Mouse (Mus musculus) hindbrain, embryonic 16.5 days (tissue): ENCODE data around the gene Rtf1. TPM values are rescaled to one million over a fixed set of nuclear protein-coding genes. Genes with fewer than 3 reads are reported as not detected.

Source experiments
- ATAC-seq: fragments of 200-750 bp; cut with Nextera tagmentation; 2 replicates; pipeline ENCODE4 v1.8.0; 2017; ENCODE audit warnings: moderate TSS enrichment, moderate library complexity
- H3K27ac ChIP-seq: fragments of 300-500 bp; sonication (generic); 2 replicates; pipeline ENCODE4 v1.5.1; 2014; ENCODE audit warnings: low read depth, mild to moderate bottlenecking, control low read depth, low read length, moderate library complexity
- H3K27me3 ChIP-seq: fragments of 300-500 bp; sonication (generic); replicated peaks from 2 replicates; pipeline ENCODE4 v1.6.1; 2014; ENCODE audit warnings: low read length; ENCODE audit not compliant: control insufficient read depth, insufficient read depth
- H3K36me3 ChIP-seq: fragments of 300-500 bp; sonication (generic); 2 replicates; pipeline ENCODE4 v1.6.1; 2014; ENCODE audit warnings: mild to moderate bottlenecking, low read length, moderate library complexity, mixed read lengths; ENCODE audit not compliant: control insufficient read depth, insufficient read depth
- H3K4me1 ChIP-seq: fragments of 300-500 bp; sonication (generic); 2 replicates; pipeline ENCODE4 v1.6.1; 2014; ENCODE audit warnings: low read depth, low read length; ENCODE audit not compliant: control insufficient read depth, insufficient read depth
- H3K4me2 ChIP-seq: fragments of 300-500 bp; sonication (generic); 2 replicates; pipeline ENCODE4 v1.6.1; 2014; ENCODE audit warnings: mild to moderate bottlenecking, low read length, control low read depth, moderate library complexity
- H3K4me3 ChIP-seq: fragments of 300-500 bp; sonication (generic); 2 replicates; pipeline ENCODE4 v1.5.1; 2014; ENCODE audit warnings: mild to moderate bottlenecking, low read length, control low read depth, moderate library complexity
- H3K9ac ChIP-seq: fragments of 300-500 bp; sonication (generic); 2 replicates; pipeline ENCODE4 v1.6.1; 2014; ENCODE audit warnings: low read depth, mild to moderate bottlenecking, control low read depth, low read length, moderate library complexity
- H3K9me3 ChIP-seq: fragments of 300-500 bp; sonication (generic); 2 replicates; pipeline ENCODE4 v1.6.1; 2014; ENCODE audit warnings: mild to moderate bottlenecking, low read length, moderate library complexity; ENCODE audit not compliant: control insufficient read depth
- WGBS: fragments of 180-500 bp; shearing (Covaris S2); extraction: QIAGEN DNeasy Blood & Tissue Kit; methylation state at CpG from one replicate; pipeline ENCODE4 v1.1.7; 2014; 5-methylcytosine and 5-hydroxymethylcytosine counted together
- polyA plus RNA-seq: library from polyadenylated mRNA; unstranded; fragments of >200 nt; fragmentation: Nextera tagmentation; extraction: Ambion mirVana; gene quantifications from 2 replicates; pipeline ENCODE4 v1.2.1, GENCODE M21; 2015

The Rtf1 gene
- polyA plus RNA-seq, 1 experiment from 2014 or later = 45.1 TPM

DNA sequence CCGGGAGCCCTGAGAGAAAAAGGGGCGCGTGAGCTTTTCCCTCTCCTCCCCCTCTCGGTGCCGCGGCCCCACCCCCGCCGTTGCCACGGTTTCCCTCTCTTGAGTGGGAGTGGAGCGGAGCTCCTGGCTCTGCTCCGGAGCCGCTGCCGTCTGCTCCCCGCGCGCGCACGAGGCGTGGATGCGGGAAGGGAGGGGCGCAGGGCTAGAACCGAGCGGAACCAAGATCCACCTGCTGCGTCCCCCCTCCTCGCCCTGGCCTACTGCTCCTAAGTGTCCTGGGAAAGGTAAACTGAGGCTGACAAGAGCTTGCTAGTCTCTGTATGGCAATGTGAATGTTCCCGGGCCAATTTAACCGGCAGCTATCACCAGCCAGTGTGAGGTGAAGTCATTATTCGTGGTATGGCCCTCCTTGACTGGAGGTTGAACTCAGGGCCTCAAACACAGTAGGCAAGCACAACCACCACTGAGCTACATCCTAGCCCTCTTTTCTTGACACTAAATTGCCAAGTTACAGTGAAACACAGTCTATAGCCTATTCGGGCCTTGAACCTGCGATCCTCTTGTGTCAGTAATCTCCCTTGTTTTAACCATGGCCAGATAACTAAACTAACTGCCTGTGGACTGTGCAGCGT lies 68.4 kb downstream of the Rtf1 start:
- H3K36me3 ChIP-seq = no peaks in the 10 kb centered on the region
- ATAC-seq = no peak
- peaks cover 43% of the 10 kb centered on the region for H3K27me3 ChIP-seq
- 10% methylated on average over 22 of the region's 31 CpGs for WGBS
- H3K9me3 ChIP-seq = no peaks in the 10 kb centered on the region
- 0 out of 2 replicates have a peak overlapping the region, but pooled peaks have one; percentile 65 for H3K9ac ChIP-seq
- H3K27ac ChIP-seq = no peak overlapping the region
- peaks cover 25% of the 10 kb centered on the region for H3K4me1 ChIP-seq
- peak overlapping the region; percentile 96 for H3K4me2 ChIP-seq
- H3K4me3 ChIP-seq = peak overlapping the region; percentile 63

DNA sequence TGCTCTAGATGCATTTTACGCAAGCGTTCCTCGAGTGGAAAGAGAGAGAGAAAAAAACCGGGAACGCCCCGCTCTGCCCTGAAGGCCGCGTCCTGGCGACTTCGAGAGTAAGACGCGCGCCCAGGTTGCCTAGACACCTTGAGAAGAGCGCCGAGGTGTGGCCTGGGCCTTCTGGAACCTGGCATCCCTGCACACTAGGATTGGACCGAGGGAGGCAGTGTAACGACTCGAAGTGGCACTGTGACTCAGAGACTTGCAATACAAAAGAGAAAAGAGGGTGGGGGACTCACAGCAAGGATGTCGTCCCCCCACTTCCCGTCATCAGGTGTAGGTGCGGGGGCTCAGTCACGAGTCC lies 68.9 kb downstream of the Rtf1 start:
- Histone ChIP-seq H3K9me3 (no peaks in the 10 kb centered on the region), H3K27me3 (peaks cover 43% of the 10 kb centered on the region), H3K27ac (no peak overlapping the region), H3K9ac (no peak overlapping the region), H3K4me1 (peaks cover 25% of the 10 kb centered on the region), H3K4me2 (peak overlapping the region; percentile 34), H3K4me3 (peak overlapping the region; percentile 3; the same call in 1 of the 2 replicates), H3K36me3 (no peaks in the 10 kb centered on the region)
- ATAC-seq = no peak
- WGBS = 5% methylated on average over 22 of the region's 22 CpGs

DNA sequence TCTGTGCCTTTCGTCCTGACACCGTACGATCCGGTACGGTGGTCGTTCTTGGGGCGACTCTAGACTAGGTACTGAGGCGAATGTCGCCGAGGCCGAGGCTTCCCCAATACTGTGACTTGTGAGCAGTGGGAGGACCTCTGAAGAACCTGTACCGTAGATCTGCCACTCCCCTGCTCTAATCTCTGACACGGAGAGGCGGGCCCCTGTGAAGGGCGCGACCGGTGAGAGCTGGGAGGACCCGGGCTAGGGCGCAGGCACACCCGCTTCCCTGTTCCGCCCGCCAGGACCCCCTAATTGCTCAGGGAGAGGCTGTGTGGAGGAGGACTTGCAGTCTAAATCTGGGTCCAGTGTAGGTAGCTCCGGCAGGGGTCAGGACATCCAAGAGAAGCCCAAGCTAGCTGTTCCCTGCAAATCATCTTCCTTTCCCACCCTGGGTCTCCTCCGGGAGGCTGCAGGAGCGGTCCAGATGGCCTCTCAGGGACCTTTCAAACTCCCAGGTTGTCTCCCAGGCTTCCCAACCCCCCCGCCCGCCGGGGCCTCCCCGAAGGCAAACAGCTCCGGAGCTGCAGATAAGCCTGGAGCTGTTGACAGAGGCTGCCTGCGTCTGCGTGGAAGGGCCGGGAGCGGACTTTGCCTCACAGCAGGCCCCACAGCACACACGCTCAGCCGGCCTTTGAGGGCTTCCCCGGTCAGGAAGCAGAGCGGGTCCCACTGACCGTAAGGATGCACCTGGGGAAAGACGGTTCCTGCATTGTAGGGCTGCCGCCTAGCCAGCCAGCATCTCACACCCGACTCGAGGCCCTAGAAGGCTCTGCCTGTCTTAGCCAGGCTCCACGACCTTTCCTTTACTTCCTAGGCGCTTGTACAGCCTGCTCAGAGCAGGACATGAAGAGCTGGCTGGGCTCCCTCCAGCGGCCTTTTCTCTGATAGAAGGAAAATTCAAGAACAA lies 69.6 kb downstream of the Rtf1 start:
- Histone ChIP-seq H3K9ac (no peak overlapping the region), H3K4me3 (peak overlapping the region; percentile 4), H3K9me3 (no peaks in the 10 kb centered on the region), H3K4me2 (peak overlapping the region; percentile 34), H3K27me3 (peaks cover 43% of the 10 kb centered on the region), H3K4me1 (peaks cover 25% of the 10 kb centered on the region), H3K27ac (no peak overlapping the region), H3K36me3 (no peaks in the 10 kb centered on the region)
- no peak for ATAC-seq
- WGBS = 5% methylated on average over 46 of the region's 46 CpGs

DNA sequence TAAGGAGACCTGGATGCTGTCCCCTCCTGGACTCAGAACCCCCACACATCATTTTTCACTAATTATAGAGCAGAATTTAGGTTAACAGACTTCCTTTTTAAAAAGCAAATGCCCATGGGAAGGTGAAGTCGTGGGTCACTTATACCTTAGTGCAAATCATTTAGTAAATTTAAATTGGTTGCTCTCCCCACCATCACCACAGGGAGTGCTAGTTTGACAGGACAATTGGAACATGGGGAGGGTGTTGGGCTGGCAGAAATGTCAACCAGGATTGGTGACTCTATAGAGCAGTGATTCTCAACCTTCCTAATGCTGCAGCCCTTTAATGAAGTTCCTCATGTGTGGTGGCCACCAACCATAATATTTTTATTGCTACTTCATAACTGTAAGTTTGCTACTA lies 70.4 kb downstream of the Rtf1 start:
- H3K27me3 ChIP-seq = peaks cover 48% of the 10 kb centered on the region
- 0% methylated on average over 1 of the region's 1 CpGs for WGBS
- H3K36me3 ChIP-seq = no peaks in the 10 kb centered on the region
- no peaks in the 10 kb centered on the region for H3K9me3 ChIP-seq
- H3K27ac ChIP-seq = no peak overlapping the region
- peaks cover 25% of the 10 kb centered on the region for H3K4me1 ChIP-seq
- ATAC-seq = no peak
- H3K9ac ChIP-seq = no peak overlapping the region
- H3K4me2 ChIP-seq = no peak overlapping the region
- H3K4me3 ChIP-seq = no peak overlapping the region

DNA sequence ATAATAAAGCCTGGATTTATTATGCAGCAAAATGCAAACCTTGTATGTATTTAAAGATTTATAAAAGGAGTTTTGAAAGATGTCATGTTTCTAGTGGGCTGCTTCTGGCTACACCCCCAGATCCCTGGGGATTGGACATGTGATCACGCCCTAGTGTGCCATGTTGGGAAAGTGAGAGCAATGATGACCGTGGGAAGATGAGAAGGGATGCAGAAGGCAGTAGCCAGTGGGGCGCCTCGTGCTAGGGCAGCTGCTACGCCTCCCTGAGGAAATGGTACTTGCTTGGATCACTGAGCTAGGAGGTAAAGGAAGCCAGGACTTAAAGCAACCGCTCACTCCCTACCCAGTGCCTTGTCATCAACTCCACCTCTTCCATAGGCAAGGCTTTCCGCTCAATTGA lies 72.7 kb downstream of the Rtf1 start:
- Histone ChIP-seq H3K9me3 (no peaks in the 10 kb centered on the region), H3K36me3 (no peaks in the 10 kb centered on the region), H3K4me2 (no peak overlapping the region), H3K9ac (no peak overlapping the region), H3K27ac (no peak overlapping the region), H3K4me1 (peaks cover 13% of the 10 kb centered on the region), H3K4me3 (no peak overlapping the region), H3K27me3 (peaks cover 42% of the 10 kb centered on the region)
- 74% methylated on average over 7 of the region's 7 CpGs for WGBS
- ATAC-seq = no peak

DNA sequence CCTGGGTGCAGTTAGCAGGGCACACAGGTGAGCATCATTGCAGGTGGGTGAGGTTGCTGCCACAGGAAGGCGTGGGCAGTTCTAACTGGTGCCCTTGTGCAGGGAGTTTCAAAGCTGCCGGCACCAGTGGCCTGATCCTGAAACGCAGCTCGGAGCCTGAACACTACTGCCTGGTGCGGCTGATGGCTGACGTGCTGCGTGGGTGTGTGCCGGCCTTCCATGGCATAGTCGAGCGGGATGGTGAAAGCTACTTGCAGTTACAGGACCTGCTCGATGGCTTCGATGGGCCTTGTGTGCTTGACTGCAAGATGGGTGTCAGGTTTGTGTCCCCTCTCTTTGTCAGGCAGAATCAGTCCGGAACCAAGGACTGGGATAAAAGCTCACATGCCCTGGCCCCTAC lies 74.4 kb downstream of the Rtf1 start:
- H3K27ac ChIP-seq = no peak overlapping the region
- H3K4me2 ChIP-seq = no peak overlapping the region
- H3K4me1 ChIP-seq = peaks cover under 1% of the 10 kb centered on the region
- H3K27me3 ChIP-seq = peaks cover 26% of the 10 kb centered on the region
- 67% methylated on average over 13 of the region's 13 CpGs for WGBS
- no peaks in the 10 kb centered on the region for H3K9me3 ChIP-seq
- H3K4me3 ChIP-seq = no peak overlapping the region
- no peaks in the 10 kb centered on the region for H3K36me3 ChIP-seq
- no peak for ATAC-seq
- no peak overlapping the region for H3K9ac ChIP-seq

DNA sequence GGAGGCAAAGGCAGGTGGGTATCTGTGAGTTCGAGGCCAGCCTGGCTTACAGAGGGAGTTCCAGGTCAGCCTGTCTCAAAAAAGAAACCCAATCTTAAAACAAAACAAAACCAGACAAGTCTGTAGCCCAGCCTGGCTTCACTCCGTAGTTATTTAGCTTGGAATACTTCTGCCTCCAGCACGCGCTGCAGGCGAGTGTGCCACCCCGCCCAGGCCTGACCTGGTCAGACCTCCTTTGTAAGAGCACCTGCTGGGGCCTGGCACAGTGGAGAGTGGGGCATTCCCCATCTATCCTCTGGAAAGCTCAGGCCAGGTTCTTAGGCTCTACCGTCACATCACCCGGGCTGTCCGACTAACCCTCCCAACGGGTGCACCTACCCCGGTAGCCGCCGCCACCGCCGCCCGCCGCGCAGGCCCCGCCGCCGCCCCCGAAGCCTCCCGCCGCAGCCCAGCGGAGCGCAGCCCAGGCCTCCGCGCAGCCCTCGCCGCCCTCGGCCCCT lies 82.8 kb downstream of the Rtf1 start:
- peaks cover 42% of the 10 kb centered on the region for H3K27me3 ChIP-seq
- ATAC-seq = peak; percentile 67
- 3% methylated on average over 29 of the region's 31 CpGs for WGBS
- peak overlapping the region; percentile 99 for H3K4me2 ChIP-seq
- H3K9ac ChIP-seq = peak overlapping the region; percentile 70
- H3K4me3 ChIP-seq = peak overlapping the region; percentile 75
- no peak overlapping the region for H3K27ac ChIP-seq
- peaks cover 13% of the 10 kb centered on the region for H3K4me1 ChIP-seq
- H3K9me3 ChIP-seq = no peaks in the 10 kb centered on the region
- no peaks in the 10 kb centered on the region for H3K36me3 ChIP-seq

DNA sequence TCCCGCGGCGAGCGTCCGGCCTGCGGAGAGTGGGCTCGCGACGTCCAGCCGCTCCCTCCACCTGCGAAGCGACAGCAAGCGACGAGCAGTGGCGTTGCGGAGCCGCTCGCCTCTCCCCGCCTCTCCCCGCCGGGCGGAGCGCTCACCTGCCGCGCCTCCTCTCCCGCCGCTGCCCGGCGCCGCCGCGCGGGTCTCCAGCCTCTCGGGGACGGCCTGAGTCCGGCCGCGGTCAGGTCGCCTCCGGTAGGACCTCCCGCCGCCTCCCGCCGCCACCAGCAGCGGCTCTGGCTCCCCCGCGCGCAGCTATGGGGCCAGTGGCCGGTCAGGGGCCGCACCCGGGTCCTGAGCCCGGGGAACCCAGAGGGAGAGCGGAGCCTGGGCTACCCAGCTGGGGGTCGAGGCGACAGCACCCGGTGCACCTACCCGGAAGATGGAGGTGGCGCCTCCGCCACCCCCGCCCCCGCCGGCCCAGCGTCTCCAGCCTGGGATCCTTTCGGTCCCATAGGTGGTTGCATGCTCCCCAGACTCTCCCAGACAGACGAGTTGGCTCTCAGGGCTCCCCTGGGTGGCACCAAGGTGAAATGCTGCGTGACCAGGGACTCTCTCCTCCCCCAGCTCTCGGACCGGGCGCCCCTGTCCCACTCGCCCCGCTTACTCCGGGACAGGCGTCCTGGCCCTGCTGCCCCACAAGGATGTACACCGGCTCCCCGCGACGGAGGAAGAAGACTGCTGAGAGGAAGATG lies 83.4 kb downstream of the Rtf1 start:
- Histone ChIP-seq H3K4me3 (peak overlapping the region; percentile 75), H3K27me3 (peaks cover 42% of the 10 kb centered on the region), H3K9ac (peak overlapping the region; percentile 70), H3K9me3 (no peaks in the 10 kb centered on the region), H3K4me2 (peak overlapping the region; percentile 99), H3K27ac (no peak overlapping the region), H3K4me1 (peaks cover 13% of the 10 kb centered on the region), H3K36me3 (no peaks in the 10 kb centered on the region)
- WGBS = under 1% methylated on average over 40 of the region's 77 CpGs
- peak; percentile 31; the same call in 1 of the 2 replicates for ATAC-seq
